Mouse (Mus musculus) testis, adult 2 months (tissue): Measurements from ENCODE around the gene Apex1. TPM values are rescaled to one million over a fixed set of nuclear protein-coding genes. Genes with fewer than 3 reads are reported as not detected.
"Not testable (repeated sequence)": the region's sequence is repeated elsewhere in the genome, so short reads cannot be mapped to it uniquely, and the experiment has no call there.

Source experiments
- H3K27ac ChIP-seq: fragments of 200-500 bp; 2 replicates; pipeline ENCODE4 v1.5.1; 2012; ENCODE audit warnings: low read depth, low read length; ENCODE audit not compliant: control insufficient read depth, insufficient read depth
- H3K27me3 ChIP-seq: fragments of 200-500 bp; 2 replicates; pipeline ENCODE4 v1.6.1; 2012; ENCODE audit warnings: mild to moderate bottlenecking, low read length, moderate library complexity; ENCODE audit not compliant: control insufficient read depth, insufficient read depth
- H3K36me3 ChIP-seq: fragments of 200-500 bp; 2 replicates; pipeline ENCODE4 v1.6.1; 2012; ENCODE audit warnings: mild to moderate bottlenecking, low read length; ENCODE audit not compliant: control insufficient read depth, insufficient read depth
- H3K4me1 ChIP-seq: fragments of 200-500 bp; 2 replicates; pipeline ENCODE4 v1.6.1; 2012; ENCODE audit warnings: low read length; ENCODE audit not compliant: control insufficient read depth, insufficient read depth
- H3K4me3 ChIP-seq: fragments of 200-500 bp; 2 replicates; pipeline ENCODE4 v1.5.1; 2012; ENCODE audit warnings: low read depth, mild to moderate bottlenecking, low read length, moderate library complexity, mixed read lengths; ENCODE audit not compliant: control insufficient read depth
- CTCF ChIP-seq: fragments of 200-500 bp; IDR thresholded peaks from 2 replicates; pipeline ENCODE4 v1.5.1; 2012; ENCODE audit warnings: low read depth, mild to moderate bottlenecking, inconsistent platforms, low read length, moderate library complexity; ENCODE audit not compliant: control insufficient read depth, insufficient read depth, insufficient replicate concordance
- POLR2A ChIP-seq: fragments of 200-500 bp; IDR thresholded peaks from 2 replicates; pipeline ENCODE4 v1.6.1; 2012; ENCODE audit warnings: low read depth, mild to moderate bottlenecking, inconsistent platforms, low read length, moderate library complexity; ENCODE audit not compliant: control insufficient read depth
- polyA plus RNA-seq: library from polyadenylated mRNA; depleted of rRNA; stranded (reverse); fragments of >200 nt; gene quantifications from 2 replicates; pipeline ENCODE4 v1.2.3, GENCODE M21; 2012

The Apex1 gene
- polyA plus RNA-seq, 1 experiment, result 33.9 TPM

DNA sequence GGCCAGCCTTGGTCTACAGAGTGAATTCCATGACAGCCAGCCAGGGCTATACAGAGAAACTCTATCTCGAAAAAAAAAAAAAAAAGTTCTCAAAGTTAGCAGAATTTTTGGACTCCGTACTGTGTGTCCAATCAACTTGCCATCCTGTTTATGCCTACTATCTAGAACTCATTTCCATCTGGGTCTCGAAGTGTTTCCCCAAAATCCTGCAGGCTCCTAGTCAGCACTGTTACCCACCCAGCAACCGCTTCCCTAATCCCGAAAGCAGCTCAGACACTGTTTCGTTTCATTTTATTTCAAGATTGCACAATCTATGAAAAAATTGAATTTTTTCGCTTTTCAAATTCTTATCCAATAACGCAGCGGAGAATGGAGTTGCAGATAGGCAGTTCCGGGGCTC, 30.7 kb downstream of the Apex1 start:
- no peak overlapping the region for H3K27ac ChIP-seq

GRCm38 (mm10) chr14:50955942-50956508, 31.3 kb downstream of the Apex1 start, which contains the start of gene Pnp2:
Gene Pnp2 (plus strand): TSS chr14:50955992.
- H3K27ac ChIP-seq, H3K4me1 ChIP-seq, H3K36me3 ChIP-seq, H3K27me3 ChIP-seq: not testable (repeated sequence)
- H3K4me3 ChIP-seq, result peak within 1 kb of the TSS; percentile 68

More for the DNA sequence above, 30.7 kb downstream of the Apex1 start:
- no peaks in the 10 kb centered on the region; the same call in 1 of the 2 replicates for H3K4me1 ChIP-seq
- H3K4me3 ChIP-seq, result peak overlapping the region; percentile 68
- no peak for TF ChIP-seq CTCF
- no peak for TF ChIP-seq POLR2A
- H3K36me3 ChIP-seq, result no peaks in the 10 kb centered on the region
- no peaks in the 10 kb centered on the region for H3K27me3 ChIP-seq

DNA sequence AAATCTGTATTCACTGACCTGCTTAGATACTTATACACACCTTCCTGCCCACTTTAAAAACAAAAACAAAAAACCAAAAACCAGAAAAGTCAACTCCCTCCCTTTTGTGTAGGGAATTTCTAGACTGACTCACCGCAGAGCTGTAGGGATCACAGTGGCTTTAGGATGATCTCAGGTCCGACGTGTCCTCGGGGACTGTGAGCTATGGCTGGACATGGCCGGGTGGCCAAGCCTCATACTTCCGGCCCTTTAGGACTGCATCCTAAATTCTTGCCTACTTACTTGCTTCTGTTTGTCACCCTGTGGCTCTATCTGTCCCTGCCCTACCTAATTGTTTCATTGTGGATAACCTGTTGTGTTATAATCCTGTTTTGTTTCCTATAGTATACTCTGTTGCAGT, 32.0 kb downstream of the Apex1 start:
- H3K36me3 ChIP-seq, H3K27ac ChIP-seq, H3K4me1 ChIP-seq, H3K27me3 ChIP-seq: not testable (repeated sequence)
- H3K4me3 ChIP-seq, result peak overlapping the region; percentile 68; the same call in 1 of the 2 replicates

DNA sequence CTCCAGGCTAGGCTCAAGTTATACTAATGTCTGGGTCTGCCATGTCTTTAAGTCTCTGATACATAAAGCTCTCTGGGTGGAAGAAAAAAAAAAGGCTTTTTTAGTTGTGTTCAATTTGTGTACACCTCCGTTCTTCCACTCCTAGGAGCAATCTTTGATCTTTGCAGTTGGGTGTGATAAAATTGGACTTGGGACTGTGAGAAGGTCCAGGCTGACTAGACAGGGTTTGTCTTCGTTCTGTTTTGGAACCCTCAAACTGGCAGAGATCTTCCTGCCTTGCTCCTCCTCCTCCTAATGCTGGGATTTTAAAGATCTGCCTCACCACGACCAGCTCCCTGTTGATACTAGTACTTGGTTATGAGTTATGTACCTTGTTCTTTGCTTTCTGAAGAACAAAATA, 32.4 kb downstream of the Apex1 start:
- H3K27me3 ChIP-seq, H3K36me3 ChIP-seq, H3K27ac ChIP-seq, H3K4me1 ChIP-seq: not testable (repeated sequence)
- H3K4me3 ChIP-seq, result peak overlapping the region; percentile 36

GRCm38 (mm10) chr14:50958289-50958995, 33.7 kb downstream of the Apex1 start:
- H3K4me3 ChIP-seq, H3K4me1 ChIP-seq, H3K27ac ChIP-seq, H3K36me3 ChIP-seq, H3K27me3 ChIP-seq: not testable (repeated sequence)

DNA sequence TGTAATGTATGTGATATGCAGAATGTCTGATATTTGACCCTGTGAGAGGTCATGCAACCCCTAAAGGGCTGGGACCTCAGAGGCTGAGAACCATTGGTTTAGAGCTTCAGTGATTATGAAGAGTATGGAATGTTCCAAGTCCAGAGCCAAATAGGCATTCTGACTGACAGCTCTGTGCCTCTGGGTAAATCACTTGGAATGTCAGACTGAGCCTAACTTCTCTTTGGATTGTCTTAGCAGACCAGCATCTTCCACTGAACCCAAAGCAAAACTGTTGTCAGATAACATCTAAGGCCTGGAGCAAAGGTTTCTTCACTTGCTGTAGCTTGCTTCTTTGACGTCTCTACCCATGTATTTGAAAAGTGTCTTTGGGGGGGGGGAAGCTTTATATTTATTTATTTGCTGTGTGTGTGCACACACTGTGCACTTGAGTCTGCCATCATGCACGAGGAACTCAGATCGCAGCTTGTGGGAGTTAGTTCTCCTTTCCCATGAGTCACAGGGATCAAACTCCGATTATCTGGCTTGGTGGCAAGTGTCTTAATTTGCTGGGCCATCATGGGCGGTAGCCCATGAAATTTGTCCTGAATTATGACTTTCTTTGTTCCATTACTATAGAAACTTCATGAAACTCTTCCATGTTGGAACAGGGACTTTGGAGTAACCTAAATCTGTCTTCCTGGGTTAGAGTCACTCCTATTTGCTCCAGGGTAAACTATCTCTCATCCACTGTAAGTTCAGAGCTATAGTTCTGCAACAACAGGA, 43.6 kb downstream of the Apex1 start:
- no peaks in the 10 kb centered on the region for H3K36me3 ChIP-seq
- H3K4me1 ChIP-seq, result no peaks in the 10 kb centered on the region
- H3K27ac ChIP-seq, result no peak overlapping the region
- no peaks in the 10 kb centered on the region for H3K27me3 ChIP-seq
- TF ChIP-seq POLR2A (no peak), CTCF (no peak)
- no peak overlapping the region for H3K4me3 ChIP-seq

- no peaks in the 10 kb centered on the region for H3K4me1 ChIP-seq
- H3K4me3 ChIP-seq, result no peak overlapping the region
- no peaks in the 10 kb centered on the region for H3K27me3 ChIP-seq
- H3K27ac ChIP-seq, result no peak overlapping the region
- TF ChIP-seq CTCF, result no peak
- no peak for TF ChIP-seq POLR2A
- no peaks in the 10 kb centered on the region for H3K36me3 ChIP-seq
Measured at GRCm38 (mm10) chr14:50969041-50969440, 44.3 kb downstream of the Apex1 start.
